Mouse (Mus musculus): ENCODE measurements around the gene Erbin. TPM values are rescaled to one million over a fixed set of nuclear protein-coding genes. Genes with fewer than 3 reads are reported as not detected.

Gene Erbin
- polyA plus RNA-seq, 1 experiment = 6.6 TPM

DNA sequence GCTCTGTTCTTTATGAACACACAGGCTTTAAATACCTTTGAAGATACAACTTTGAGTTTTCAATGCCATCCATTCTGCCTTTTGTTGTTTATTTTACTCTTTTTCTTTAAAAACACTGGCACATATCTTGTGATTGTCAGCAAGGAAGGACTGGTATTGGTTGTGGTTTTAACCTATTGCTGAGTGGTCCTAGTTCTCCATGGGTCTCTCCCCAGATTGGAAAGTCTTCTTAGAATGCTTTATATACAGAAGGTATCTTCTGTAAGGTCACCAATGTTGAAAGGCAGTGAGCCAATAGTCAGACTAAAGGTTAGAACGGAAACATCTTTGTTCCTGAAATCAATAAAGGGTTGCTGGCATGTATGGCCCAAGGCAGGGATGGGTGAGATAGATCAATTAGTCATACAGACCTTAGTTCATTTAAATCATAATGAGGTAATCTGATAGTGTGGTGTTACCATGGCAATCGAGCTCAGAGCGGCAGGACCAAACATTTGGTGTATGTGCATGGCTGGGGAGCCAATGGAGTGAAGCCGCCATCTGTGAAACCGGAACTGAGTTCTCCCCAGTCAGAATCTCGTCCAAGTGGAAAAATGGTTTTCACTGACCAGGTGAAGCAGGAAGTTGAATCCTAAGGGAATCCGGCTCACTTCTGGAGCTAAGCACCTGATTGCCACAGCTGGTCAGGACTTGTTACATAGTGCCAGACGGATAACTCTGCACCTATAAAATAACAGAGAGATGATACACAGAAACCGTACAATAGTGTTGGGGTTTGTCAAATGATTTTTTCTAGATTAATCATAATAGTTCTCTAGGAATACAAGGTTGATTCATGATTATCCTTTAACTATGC, 125.4 kb downstream of the Erbin start:
- Histone ChIP-seq H3K9me3 (no peaks in the 10 kb centered on the region), H3K36me3 (replicated peaks; ENCODE audit: low read length) (no peaks in the 10 kb centered on the region), H3K4me3 (replicated peaks) (no peak overlapping the region), H3K4me1 (peaks cover 4% of the 10 kb centered on the region; the same call in 1 of the 2 replicates), H3K27me3 (replicated peaks) (peaks cover 2% of the 10 kb centered on the region)
- TF ChIP-seq FLI1 (IDR thresholded peaks at IDR 0.05; ENCODE audit: low read length) (no peak), GATA1 (IDR thresholded peaks at IDR 0.05; ENCODE audit: borderline replicate concordance, low read length) (no peak)

- TF ChIP-seq FLI1 (IDR thresholded peaks at IDR 0.05; ENCODE audit: low read length) (no peak), GATA1 (IDR thresholded peaks at IDR 0.05; ENCODE audit: borderline replicate concordance, low read length) (no peak)
- Histone ChIP-seq H3K9me3 (no peaks in the 10 kb centered on the region), H3K4me3 (replicated peaks) (peak overlapping the region; percentile 56), H3K36me3 (replicated peaks; ENCODE audit: low read length) (no peaks in the 10 kb centered on the region), H3K27me3 (replicated peaks) (peaks cover 13% of the 10 kb centered on the region), H3K4me1 (peaks cover 15% of the 10 kb centered on the region)
Observed at GRCm38 (mm10) chr13:103779922-103780585, 140.3 kb downstream of the Erbin start.

DNA sequence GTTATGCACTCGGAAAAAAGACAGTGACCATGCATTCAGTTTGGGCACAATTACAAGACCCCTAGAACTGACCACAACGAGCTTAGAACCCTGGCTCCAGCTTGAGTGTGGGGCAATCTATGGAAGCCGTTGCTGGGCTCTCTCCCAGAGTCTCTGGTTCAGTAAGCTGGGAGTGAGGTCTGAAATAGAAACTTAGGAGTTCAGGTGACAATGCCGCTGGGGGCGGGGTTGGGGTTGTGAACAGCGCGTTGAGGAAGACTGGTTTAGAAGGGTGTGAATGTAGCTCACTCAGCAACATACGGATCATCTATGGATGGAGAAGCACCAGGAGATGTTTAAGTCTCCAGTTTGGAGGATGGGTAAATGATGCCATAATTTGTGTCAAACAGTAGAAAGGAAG, 143.2 kb downstream of the Erbin start:
- no peak for TF ChIP-seq GATA1 (IDR thresholded peaks at IDR 0.05; ENCODE audit: borderline replicate concordance, low read length)
- no peak for TF ChIP-seq FLI1 (IDR thresholded peaks at IDR 0.05; ENCODE audit: low read length)
- Histone ChIP-seq H3K9me3 (no peaks in the 10 kb centered on the region), H3K36me3 (replicated peaks; ENCODE audit: low read length) (no peaks in the 10 kb centered on the region), H3K4me3 (replicated peaks) (no peak overlapping the region), H3K27me3 (replicated peaks) (peaks cover 9% of the 10 kb centered on the region), H3K4me1 (peaks cover 31% of the 10 kb centered on the region)

DNA sequence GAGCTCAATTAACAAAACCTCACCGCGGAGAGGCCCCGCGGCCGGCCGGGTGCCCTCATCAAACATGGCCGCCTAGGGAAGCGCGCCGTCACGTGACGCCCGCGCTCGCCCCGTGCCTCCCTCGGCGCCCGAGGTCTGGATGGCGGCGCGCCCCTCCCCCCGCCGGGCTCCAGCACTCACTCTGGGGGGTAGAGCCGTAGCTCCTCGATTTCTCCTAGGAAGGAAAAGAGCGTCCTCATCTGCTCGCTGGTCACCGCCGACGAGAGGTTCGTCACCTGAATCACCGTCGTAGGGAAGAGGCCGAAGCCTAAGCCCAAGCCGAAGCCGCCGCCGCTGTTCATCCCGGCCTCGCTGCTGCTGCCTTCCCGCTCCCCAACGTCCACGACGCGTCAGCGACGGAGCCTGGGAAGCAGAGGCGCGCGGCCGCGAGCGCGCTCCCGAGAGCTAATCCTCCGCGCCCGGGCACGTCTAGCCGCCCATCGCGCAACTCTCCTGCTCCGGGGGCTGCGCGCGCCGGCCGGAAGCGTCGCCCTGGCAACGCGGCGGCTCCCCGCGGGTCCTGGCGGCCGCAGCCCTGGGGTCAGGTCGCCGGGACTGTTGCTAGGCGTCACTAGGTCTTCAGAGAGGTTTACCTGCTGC, 146.1 kb downstream of the Erbin start, which contains the start of gene Srek1:
Gene Srek1 (minus strand): TSS at position 490 of the 639 bp plus-strand sequence.
- Histone ChIP-seq H3K9me3 (no peaks in the 10 kb centered on the region), H3K36me3 (replicated peaks; ENCODE audit: low read length) (peaks cover 14% of the 10 kb centered on the region), H3K4me3 (replicated peaks) (peak within 1 kb of the TSS; percentile 95), H3K4me1 (peaks cover 41% of the 10 kb centered on the region), H3K27me3 (replicated peaks) (peaks cover 9% of the 10 kb centered on the region)
- TF ChIP-seq FLI1 (IDR thresholded peaks at IDR 0.05; ENCODE audit: low read length) = no peak
- TF ChIP-seq GATA1 (IDR thresholded peaks at IDR 0.05; ENCODE audit: borderline replicate concordance, low read length) = no peak

- TF ChIP-seq GATA1 (IDR thresholded peaks at IDR 0.05; ENCODE audit: borderline replicate concordance, low read length) (no peak), FLI1 (IDR thresholded peaks at IDR 0.05; ENCODE audit: low read length) (no peak)
- H3K4me3 ChIP-seq (replicated peaks) = peak overlapping the region; percentile 95
- peaks cover 15% of the 10 kb centered on the region for H3K36me3 ChIP-seq (replicated peaks; ENCODE audit: low read length)
- no peaks in the 10 kb centered on the region for H3K9me3 ChIP-seq
- peaks cover 36% of the 10 kb centered on the region for H3K4me1 ChIP-seq
- H3K27me3 ChIP-seq (replicated peaks) = peaks cover 6% of the 10 kb centered on the region
Observed at GRCm38 (mm10) chr13:103773407-103774118, 146.8 kb downstream of the Erbin start.

- peaks cover 36% of the 10 kb centered on the region for H3K4me1 ChIP-seq
- H3K9me3 ChIP-seq = no peaks in the 10 kb centered on the region
- H3K36me3 ChIP-seq (replicated peaks; ENCODE audit: low read length) = peaks cover 17% of the 10 kb centered on the region
- H3K27me3 ChIP-seq (replicated peaks) = peaks cover 5% of the 10 kb centered on the region
- H3K4me3 ChIP-seq (replicated peaks) = peak overlapping the region; percentile 95
- no peak for TF ChIP-seq FLI1 (IDR thresholded peaks at IDR 0.05; ENCODE audit: low read length)
- no peak for TF ChIP-seq GATA1 (IDR thresholded peaks at IDR 0.05; ENCODE audit: borderline replicate concordance, low read length)
Observed at GRCm38 (mm10) chr13:103772917-103773316, 147.4 kb downstream of the Erbin start.

- Histone ChIP-seq H3K36me3 (replicated peaks; ENCODE audit: low read length) (peaks cover 36% of the 10 kb centered on the region), H3K27me3 (replicated peaks) (no peaks in the 10 kb centered on the region), H3K9me3 (no peaks in the 10 kb centered on the region), H3K4me3 (replicated peaks) (no peak overlapping the region), H3K4me1 (peaks cover 42% of the 10 kb centered on the region)
- TF ChIP-seq FLI1 (IDR thresholded peaks at IDR 0.05; ENCODE audit: low read length) (no peak), GATA1 (IDR thresholded peaks at IDR 0.05; ENCODE audit: borderline replicate concordance, low read length) (no peak)
Observed at GRCm38 (mm10) chr13:103770821-103771220, 149.5 kb downstream of the Erbin start.

Other genes starting within 250 kb of the Erbin start
- gene Srek1, start 145.9 kb downstream of the Erbin start, polyA plus RNA-seq (2012; ENCODE audit: insufficient read depth, low replicate concordance) = 0.96 and 7.4 TPM in 2 replicates
- gene Nln, start 189.1 kb upstream of the Erbin start, polyA plus RNA-seq (2012; ENCODE audit: insufficient read depth, low replicate concordance) = 3.5 and 11.1 TPM in 2 replicates
- 0.44 TPM in 1 of 2 replicates, not detected in the other for gene Sgtb, start 189.2 kb upstream of the Erbin start, polyA plus RNA-seq (2012; ENCODE audit: insufficient read depth, low replicate concordance)